Mouse (Mus musculus): ENCODE measurements at regions not wholly inside any gene's neighbourhood (a gene's known extent, or its start where the extent isn't known, plus 50 kb on each side); places are given as distances from the start of the nearest gene placed in this dataset.

DNA sequence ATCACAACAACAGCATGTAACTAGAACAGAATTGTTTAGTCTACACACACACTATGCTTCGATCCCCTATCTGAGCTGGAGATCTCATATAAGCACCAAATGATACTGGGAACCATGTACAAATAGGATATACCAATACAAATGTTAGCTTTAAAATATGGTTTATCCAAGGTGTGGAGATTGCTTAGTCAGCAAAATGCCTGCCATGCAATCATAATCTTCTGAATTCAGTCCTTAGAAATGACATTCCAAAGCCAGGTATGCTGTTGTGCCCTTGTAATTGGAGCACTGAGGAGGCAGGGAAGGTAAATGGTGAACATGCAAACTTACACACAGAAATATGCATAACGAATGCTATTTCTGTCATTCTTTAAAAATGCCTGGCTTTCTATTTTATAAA lies 54.0 kb upstream of the Thsd7b start:
- Histone ChIP-seq H3K4me1 (ENCODE audit: control insufficient read depth, insufficient read depth, low read length) (no peaks in the 10 kb centered on the region), H3K4me3 (ENCODE audit: insufficient read depth, low read length) (no peak overlapping the region), H3K27ac (ENCODE audit: insufficient read depth, low read length) (no peak overlapping the region)
- TF ChIP-seq POLR2A (IDR thresholded peaks at IDR 0.05; ENCODE audit: extremely low read depth, insufficient read depth, low read length) (no peak), CTCF (IDR thresholded peaks at IDR 0.05; ENCODE audit: extremely low read depth, insufficient read depth, low read length) (no peak)

- H3K4me3 ChIP-seq (ENCODE audit: insufficient read depth, low read length), result no peak overlapping the region
- H3K4me1 ChIP-seq (ENCODE audit: control insufficient read depth, insufficient read depth, low read length), result no peaks in the 10 kb centered on the region
- TF ChIP-seq POLR2A (IDR thresholded peaks at IDR 0.05; ENCODE audit: extremely low read depth, insufficient read depth, low read length) (no peak), CTCF (IDR thresholded peaks at IDR 0.05; ENCODE audit: extremely low read depth, insufficient read depth, low read length) (no peak)
- H3K27ac ChIP-seq (ENCODE audit: insufficient read depth, low read length), result no peak overlapping the region
These were observed 64.3 kb upstream of the Thsd7b start for GRCm38 (mm10) chr1:129208806-129209205.

DNA sequence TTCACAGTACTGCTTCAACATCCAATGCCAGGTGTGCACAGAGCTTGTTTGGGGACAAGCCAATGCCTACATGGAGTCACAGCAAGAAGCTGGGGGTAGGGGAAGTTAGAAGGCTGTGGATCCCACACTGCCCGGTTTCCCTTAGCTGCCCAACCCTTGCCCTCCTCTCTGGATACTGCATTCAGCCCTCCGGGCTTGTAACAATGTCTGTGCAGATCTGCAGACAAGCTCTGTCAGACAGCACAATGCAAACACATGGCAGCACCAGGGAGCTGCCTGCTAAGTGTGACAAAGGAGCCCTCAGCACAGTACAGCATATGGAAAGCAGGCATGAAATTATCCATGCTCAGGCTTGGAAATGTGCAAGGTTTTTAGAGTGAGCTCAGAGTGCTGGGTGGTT lies 64.7 kb upstream of the Thsd7b start:
- H3K4me3 ChIP-seq (ENCODE audit: insufficient read depth, low read length), result no peak overlapping the region
- no peak overlapping the region for H3K27ac ChIP-seq (ENCODE audit: insufficient read depth, low read length)
- H3K4me1 ChIP-seq (ENCODE audit: control insufficient read depth, insufficient read depth, low read length), result no peaks in the 10 kb centered on the region
- no peak for TF ChIP-seq CTCF (IDR thresholded peaks at IDR 0.05; ENCODE audit: extremely low read depth, insufficient read depth, low read length)
- TF ChIP-seq POLR2A (IDR thresholded peaks at IDR 0.05; ENCODE audit: extremely low read depth, insufficient read depth, low read length), result no peak

- Histone ChIP-seq H3K27ac (ENCODE audit: insufficient read depth, low read length) (no peak overlapping the region), H3K4me1 (ENCODE audit: control insufficient read depth, insufficient read depth, low read length) (no peaks in the 10 kb centered on the region), H3K4me3 (ENCODE audit: insufficient read depth, low read length) (no peak overlapping the region)
- no peak for TF ChIP-seq CTCF (IDR thresholded peaks at IDR 0.05; ENCODE audit: extremely low read depth, insufficient read depth, low read length)
- TF ChIP-seq POLR2A (IDR thresholded peaks at IDR 0.05; ENCODE audit: extremely low read depth, insufficient read depth, low read length), result no peak
These were observed 65.4 kb upstream of the Thsd7b start for GRCm38 (mm10) chr1:129207674-129208073.

DNA sequence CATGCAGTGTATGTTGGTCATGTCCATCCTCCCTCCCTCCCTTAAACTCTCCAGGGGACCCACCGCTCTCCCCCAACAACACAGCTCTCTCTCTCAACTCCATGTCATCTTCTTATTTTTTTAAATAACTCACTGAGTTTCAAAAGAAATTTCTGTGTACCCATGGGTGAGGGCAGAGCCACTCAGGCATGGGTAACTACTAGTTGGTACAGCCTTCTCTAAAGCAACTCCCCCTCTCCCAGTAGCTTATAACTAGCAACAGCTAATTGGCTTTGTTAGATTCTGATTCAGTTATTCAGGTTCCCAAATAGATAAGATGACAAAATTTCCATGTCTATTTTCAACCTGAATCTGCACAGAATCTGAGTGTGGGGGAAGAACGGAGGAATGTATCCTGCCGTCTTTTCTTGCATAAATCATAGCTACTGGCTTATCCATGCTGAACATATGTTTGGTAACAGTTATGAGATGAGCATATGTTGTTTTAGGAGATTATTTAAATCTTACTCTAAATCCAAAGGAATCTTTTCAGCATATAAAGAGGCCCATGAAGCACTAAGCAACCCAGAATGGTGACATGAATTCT lies 92.8 kb upstream of the Thsd7b start:
- TF ChIP-seq CTCF (IDR thresholded peaks at IDR 0.05; ENCODE audit: extremely low read depth, insufficient read depth, low read length), result no peak
- no peak for TF ChIP-seq POLR2A (IDR thresholded peaks at IDR 0.05; ENCODE audit: extremely low read depth, insufficient read depth, low read length)
- Histone ChIP-seq H3K27ac (ENCODE audit: insufficient read depth, low read length) (no peak overlapping the region), H3K4me3 (ENCODE audit: insufficient read depth, low read length) (no peak overlapping the region), H3K4me1 (ENCODE audit: control insufficient read depth, insufficient read depth, low read length) (no peaks in the 10 kb centered on the region; the same call in none of the 2 replicates)

DNA sequence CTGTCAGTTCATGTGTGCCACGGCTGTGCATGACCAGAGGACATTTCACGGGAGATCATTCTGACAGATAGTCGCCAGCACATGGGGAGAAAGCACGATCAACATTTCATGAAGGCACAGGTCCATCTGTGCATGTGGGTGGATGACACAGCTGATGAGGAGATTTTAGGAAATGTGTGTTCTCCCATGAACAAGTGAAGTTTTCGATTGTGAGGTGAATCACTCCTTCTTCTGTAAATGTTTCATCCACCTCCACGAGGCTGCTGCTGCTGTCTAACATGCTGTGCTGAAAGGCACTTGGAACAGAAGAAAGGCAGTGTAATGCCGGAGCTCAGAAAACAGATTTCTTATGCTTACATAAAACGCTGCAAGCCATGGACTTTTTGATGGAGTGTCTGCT lies 103.2 kb upstream of the Thsd7b start:
- no peak for TF ChIP-seq CTCF (IDR thresholded peaks at IDR 0.05; ENCODE audit: extremely low read depth, insufficient read depth, low read length)
- TF ChIP-seq POLR2A (IDR thresholded peaks at IDR 0.05; ENCODE audit: extremely low read depth, insufficient read depth, low read length), result no peak
- H3K4me1 ChIP-seq (ENCODE audit: control insufficient read depth, insufficient read depth, low read length), result no peaks in the 10 kb centered on the region
- H3K27ac ChIP-seq (ENCODE audit: insufficient read depth, low read length), result no peak overlapping the region
- no peak overlapping the region for H3K4me3 ChIP-seq (ENCODE audit: insufficient read depth, low read length)

DNA sequence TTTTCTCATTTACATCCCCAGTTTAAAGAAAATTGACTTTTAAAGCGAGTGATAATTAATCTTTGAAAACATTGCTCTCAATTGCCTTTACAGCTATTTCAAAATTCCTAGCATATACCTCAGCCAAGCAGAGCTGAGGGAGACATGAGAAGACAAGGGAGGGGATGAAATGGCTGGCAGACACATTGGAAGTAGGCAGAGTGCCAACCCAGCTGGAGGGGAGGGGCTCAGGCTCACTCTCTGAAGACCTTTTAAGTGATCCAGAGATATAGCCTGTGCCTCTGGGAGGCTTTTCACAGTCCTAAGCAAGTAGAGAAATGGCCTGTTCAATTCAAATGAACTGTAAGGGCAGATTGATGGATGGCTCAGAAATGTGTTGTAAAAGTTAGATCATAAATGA lies 122.5 kb upstream of the Thsd7b start:
- Histone ChIP-seq H3K27ac (ENCODE audit: insufficient read depth, low read length) (no peak overlapping the region), H3K4me3 (ENCODE audit: insufficient read depth, low read length) (no peak overlapping the region), H3K4me1 (ENCODE audit: control insufficient read depth, insufficient read depth, low read length) (no peaks in the 10 kb centered on the region)
- TF ChIP-seq POLR2A (IDR thresholded peaks at IDR 0.05; ENCODE audit: extremely low read depth, insufficient read depth, low read length), result no peak
- TF ChIP-seq CTCF (IDR thresholded peaks at IDR 0.05; ENCODE audit: extremely low read depth, insufficient read depth, low read length), result no peak

DNA sequence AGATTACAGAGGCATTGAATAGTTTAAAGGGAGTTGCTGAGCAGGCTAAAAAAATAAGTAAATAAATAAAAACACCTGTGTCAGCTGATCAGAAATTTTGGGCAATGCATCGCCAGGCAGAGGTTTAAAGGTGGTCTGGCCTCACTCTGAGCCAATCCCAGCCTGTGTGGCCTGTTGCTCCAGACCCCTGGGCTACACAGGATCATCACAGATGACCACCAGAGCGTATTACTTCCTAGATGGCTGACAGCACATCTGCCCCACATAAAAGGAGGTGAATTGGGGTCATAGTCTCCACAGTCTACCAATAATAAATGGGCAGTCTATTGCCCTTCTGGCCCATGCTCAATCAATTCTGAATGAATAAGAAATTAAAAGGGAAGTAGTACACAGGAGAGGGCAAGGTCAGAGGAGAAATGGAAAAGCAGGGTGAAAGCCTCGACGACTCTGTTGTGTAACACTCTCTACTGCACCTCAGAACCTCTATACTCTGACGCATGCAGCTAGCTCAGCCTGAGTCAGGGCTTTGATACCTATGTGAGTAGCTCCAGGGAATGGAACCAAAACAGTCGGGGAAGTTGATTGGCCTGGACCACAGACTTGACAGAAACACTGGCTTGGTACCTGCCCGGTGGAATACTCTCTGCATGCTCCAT lies 124.2 kb upstream of the Thsd7b start:
- Histone ChIP-seq H3K4me3 (ENCODE audit: insufficient read depth, low read length) (no peak overlapping the region), H3K27ac (ENCODE audit: insufficient read depth, low read length) (no peak overlapping the region), H3K4me1 (ENCODE audit: control insufficient read depth, insufficient read depth, low read length) (no peaks in the 10 kb centered on the region)
- TF ChIP-seq POLR2A (IDR thresholded peaks at IDR 0.05; ENCODE audit: extremely low read depth, insufficient read depth, low read length), result no peak
- no peak for TF ChIP-seq CTCF (IDR thresholded peaks at IDR 0.05; ENCODE audit: extremely low read depth, insufficient read depth, low read length)

DNA sequence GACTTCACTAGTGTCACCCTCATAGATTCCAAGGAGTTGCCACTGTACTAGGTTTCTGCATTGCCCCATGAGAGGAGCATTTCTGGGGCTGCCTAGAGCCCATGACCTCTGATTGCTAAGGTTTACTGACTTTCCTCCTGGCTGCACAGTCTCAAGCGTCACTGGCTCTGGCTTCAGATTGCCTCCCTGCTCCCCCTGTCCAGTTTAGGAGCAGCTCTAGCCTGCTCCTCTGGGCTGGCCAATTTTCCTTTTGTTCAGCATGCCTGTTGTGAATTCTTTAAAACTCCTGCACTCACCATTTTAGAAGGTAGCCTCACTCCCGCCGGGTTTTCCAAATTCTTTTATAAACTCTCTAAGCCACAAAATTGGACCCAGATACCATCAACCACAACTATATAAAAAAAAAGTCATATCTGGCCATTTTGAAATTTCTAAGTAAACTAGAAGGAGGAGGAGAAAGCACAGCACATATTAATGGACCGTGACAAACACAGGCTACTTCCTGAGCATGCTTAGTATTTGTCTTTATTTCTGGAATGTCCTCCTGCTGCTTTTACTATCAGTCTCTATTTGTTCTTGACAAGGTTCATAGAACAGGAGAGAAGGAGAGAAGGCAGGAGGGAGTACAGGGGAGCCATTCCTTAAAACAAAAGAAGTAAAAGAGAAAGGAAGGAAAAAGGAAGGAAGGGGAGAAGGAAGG lies 126.6 kb upstream of the Thsd7b start:
- no peak overlapping the region for H3K4me3 ChIP-seq (ENCODE audit: insufficient read depth, low read length)
- no peaks in the 10 kb centered on the region for H3K4me1 ChIP-seq (ENCODE audit: control insufficient read depth, insufficient read depth, low read length)
- TF ChIP-seq CTCF (IDR thresholded peaks at IDR 0.05; ENCODE audit: extremely low read depth, insufficient read depth, low read length) (no peak), POLR2A (IDR thresholded peaks at IDR 0.05; ENCODE audit: extremely low read depth, insufficient read depth, low read length) (no peak)
- no peak overlapping the region for H3K27ac ChIP-seq (ENCODE audit: insufficient read depth, low read length)

- TF ChIP-seq CTCF (IDR thresholded peaks at IDR 0.05; ENCODE audit: extremely low read depth, insufficient read depth, low read length) (no peak), POLR2A (IDR thresholded peaks at IDR 0.05; ENCODE audit: extremely low read depth, insufficient read depth, low read length) (no peak)
- Histone ChIP-seq H3K4me1 (ENCODE audit: control insufficient read depth, insufficient read depth, low read length) (no peaks in the 10 kb centered on the region), H3K27ac (ENCODE audit: insufficient read depth, low read length) (no peak overlapping the region), H3K4me3 (ENCODE audit: insufficient read depth, low read length) (no peak overlapping the region)
These were observed 134.3 kb upstream of the Thsd7b start for GRCm38 (mm10) chr1:129138783-129139182.
